Mouse (Mus musculus): Measurements from ENCODE around the gene Pdcd1lg2. TPM values are rescaled to one million over a fixed set of nuclear protein-coding genes. Genes with fewer than 3 reads are reported as not detected.

Gene Pdcd1lg2
- total and polyA plus RNA-seq, 2 experiments, result 0.11 to 0.18 TPM

DNA sequence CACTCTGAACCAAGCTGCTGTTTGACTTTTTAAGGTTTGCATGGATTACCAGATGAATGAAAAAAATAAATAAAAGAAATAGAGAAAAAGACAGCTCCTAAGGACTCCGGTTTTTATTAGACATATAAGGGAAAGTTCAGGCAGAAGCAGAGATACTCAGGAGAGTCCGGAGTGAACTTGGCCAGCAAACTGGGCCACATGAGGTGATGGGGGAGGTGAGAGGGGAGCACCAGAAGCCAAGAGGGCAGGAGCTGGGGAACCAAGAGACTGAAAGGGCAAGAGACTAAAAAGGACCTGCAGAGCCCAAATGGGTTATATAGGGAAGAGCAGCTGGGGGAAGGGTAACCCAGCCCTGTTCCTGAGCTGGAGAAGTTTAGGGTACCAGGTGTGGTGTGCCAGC lies 16.0 kb upstream of the Pdcd1lg2 start:
- 47% methylated on average over 2 of the region's 2 CpGs for WGBS

DNA sequence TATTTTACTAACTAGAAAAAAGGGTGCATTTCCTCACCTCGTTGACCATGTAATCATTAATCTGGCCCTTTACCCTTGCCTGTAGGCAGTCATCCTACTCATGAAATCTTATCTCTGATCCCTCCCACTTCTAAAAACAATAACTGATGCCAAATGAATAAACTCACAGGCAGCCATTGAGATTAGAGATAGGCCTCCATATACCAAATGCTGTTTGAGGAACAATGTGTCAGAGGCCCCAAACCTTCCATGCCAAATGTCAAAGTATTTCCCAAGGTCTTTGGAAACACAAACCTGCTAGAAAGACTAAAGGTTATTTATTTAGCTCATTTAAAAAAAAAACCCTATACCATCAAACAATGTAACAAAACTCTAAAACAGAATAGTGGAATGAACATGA lies 14.4 kb upstream of the Pdcd1lg2 start:
- no peaks in the 10 kb centered on the region for H3K36me3 ChIP-seq (ENCODE audit: control insufficient read depth, insufficient read depth, low read length)
- H3K79me2 ChIP-seq (ENCODE audit: control insufficient read depth, insufficient read depth, low read length), result no peaks in the 10 kb centered on the region
- peak; percentile 87 for DNase-seq (ENCODE audit: extremely low read depth, low read depth, low spot score)
- H3K4me1 ChIP-seq (ENCODE audit: control insufficient read depth, insufficient read depth, low read length), result peaks cover 4% of the 10 kb centered on the region; the same call in 1 of the 2 replicates
- TF ChIP-seq CTCF (IDR thresholded peaks at IDR 0.05; ENCODE audit: low read depth, low read length), result no peak
- no peak for TF ChIP-seq POLR2A (IDR thresholded peaks at IDR 0.05; ENCODE audit: extremely low read depth, insufficient read depth, low read length)
- H3K9ac ChIP-seq (ENCODE audit: low read depth, low read length), result no peak overlapping the region
- no peak overlapping the region for H3K27ac ChIP-seq (replicated peaks; ENCODE audit: insufficient read depth, low read depth, low read length)
- 8% methylated on average over 1 of the region's 1 CpGs for WGBS
- H3K4me3 ChIP-seq (ENCODE audit: insufficient read depth, low read depth, low read length), result no peak overlapping the region
- H3K27me3 ChIP-seq (ENCODE audit: control insufficient read depth, insufficient read depth, low read length), result no peaks in the 10 kb centered on the region

More for the DNA sequence above, 16.0 kb upstream of the Pdcd1lg2 start:
- H3K4me1 ChIP-seq (ENCODE audit: control insufficient read depth, insufficient read depth, low read length), result peaks cover 4% of the 10 kb centered on the region; the same call in 1 of the 2 replicates
- DNase-seq (ENCODE audit: extremely low read depth, low read depth, low spot score), result peak; percentile 57
- H3K79me2 ChIP-seq (ENCODE audit: control insufficient read depth, insufficient read depth, low read length), result no peaks in the 10 kb centered on the region
- no peak overlapping the region for H3K4me3 ChIP-seq (ENCODE audit: insufficient read depth, low read depth, low read length)
- H3K36me3 ChIP-seq (ENCODE audit: control insufficient read depth, insufficient read depth, low read length), result no peaks in the 10 kb centered on the region
- no peaks in the 10 kb centered on the region for H3K27me3 ChIP-seq (ENCODE audit: control insufficient read depth, insufficient read depth, low read length)
- no peak overlapping the region for H3K27ac ChIP-seq (replicated peaks; ENCODE audit: insufficient read depth, low read depth, low read length)
- TF ChIP-seq CTCF (IDR thresholded peaks at IDR 0.05; ENCODE audit: low read depth, low read length) (no peak), POLR2A (IDR thresholded peaks at IDR 0.05; ENCODE audit: extremely low read depth, insufficient read depth, low read length) (no peak)
- H3K9ac ChIP-seq (ENCODE audit: low read depth, low read length), result no peak overlapping the region

DNA sequence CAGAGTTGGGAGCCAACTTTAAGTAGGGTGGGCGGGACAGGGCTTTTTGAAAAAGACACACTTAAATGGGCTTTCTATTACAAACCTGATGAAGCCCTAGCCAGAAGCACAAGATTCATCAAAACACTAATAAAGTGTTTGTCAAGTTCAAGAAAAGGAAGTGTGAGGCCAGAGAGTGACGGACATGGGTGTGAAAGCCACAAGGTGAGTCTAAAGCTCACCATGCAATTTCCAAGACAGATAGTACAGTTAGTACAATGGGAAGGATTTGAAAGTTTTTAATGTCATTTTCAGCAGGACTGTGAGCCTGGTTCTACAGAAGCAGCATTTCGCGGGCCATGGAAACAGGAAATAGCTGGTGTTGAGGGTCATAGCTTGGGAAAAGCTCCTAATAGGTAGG lies 10.9 kb upstream of the Pdcd1lg2 start:
- H3K4me1 ChIP-seq (ENCODE audit: control insufficient read depth, insufficient read depth, low read length), result peaks cover 4% of the 10 kb centered on the region; the same call in 1 of the 2 replicates
- no peak overlapping the region for H3K4me3 ChIP-seq (ENCODE audit: insufficient read depth, low read depth, low read length)
- H3K27ac ChIP-seq (replicated peaks; ENCODE audit: insufficient read depth, low read depth, low read length), result no peak overlapping the region
- no peaks in the 10 kb centered on the region for H3K27me3 ChIP-seq (ENCODE audit: control insufficient read depth, insufficient read depth, low read length)
- H3K9ac ChIP-seq (ENCODE audit: low read depth, low read length), result no peak overlapping the region
- WGBS, result 93% methylated on average over 4 of the region's 4 CpGs
- TF ChIP-seq CTCF (IDR thresholded peaks at IDR 0.05; ENCODE audit: low read depth, low read length) (no peak), POLR2A (IDR thresholded peaks at IDR 0.05; ENCODE audit: extremely low read depth, insufficient read depth, low read length) (no peak)
- no peaks in the 10 kb centered on the region for H3K79me2 ChIP-seq (ENCODE audit: control insufficient read depth, insufficient read depth, low read length)
- no peak for DNase-seq (ENCODE audit: extremely low read depth, low read depth, low spot score)
- no peaks in the 10 kb centered on the region for H3K36me3 ChIP-seq (ENCODE audit: control insufficient read depth, insufficient read depth, low read length)

DNA sequence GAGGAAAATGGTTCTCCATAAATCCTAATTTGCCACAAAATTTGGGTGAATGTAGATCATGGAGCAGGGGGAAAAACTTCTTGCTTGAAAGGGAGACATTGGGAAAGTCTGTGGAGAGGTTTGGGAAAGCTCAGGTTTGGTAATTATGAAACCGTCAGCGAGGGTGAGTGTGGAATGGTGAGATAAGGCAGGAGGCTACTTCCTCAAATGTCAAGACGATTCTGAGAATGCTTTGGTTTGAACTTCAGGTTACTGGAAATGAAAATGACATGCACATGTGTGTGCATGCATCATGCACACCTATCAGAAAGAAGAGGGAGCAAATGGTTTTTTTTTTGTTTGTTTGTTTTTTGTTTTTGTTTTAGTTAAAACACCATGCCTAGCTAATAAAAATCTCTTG lies 10.3 kb upstream of the Pdcd1lg2 start:
- no peak for TF ChIP-seq CTCF (IDR thresholded peaks at IDR 0.05; ENCODE audit: low read depth, low read length)
- TF ChIP-seq POLR2A (IDR thresholded peaks at IDR 0.05; ENCODE audit: extremely low read depth, insufficient read depth, low read length), result no peak
- WGBS, result 80% methylated on average over 3 of the region's 3 CpGs
- no peak overlapping the region for H3K4me3 ChIP-seq (ENCODE audit: insufficient read depth, low read depth, low read length)
- H3K27ac ChIP-seq (replicated peaks; ENCODE audit: insufficient read depth, low read depth, low read length), result no peak overlapping the region
- H3K79me2 ChIP-seq (ENCODE audit: control insufficient read depth, insufficient read depth, low read length), result no peaks in the 10 kb centered on the region
- H3K27me3 ChIP-seq (ENCODE audit: control insufficient read depth, insufficient read depth, low read length), result no peaks in the 10 kb centered on the region
- no peak for DNase-seq (ENCODE audit: extremely low read depth, low read depth, low spot score)
- peaks cover 4% of the 10 kb centered on the region; the same call in 1 of the 2 replicates for H3K4me1 ChIP-seq (ENCODE audit: control insufficient read depth, insufficient read depth, low read length)
- no peak overlapping the region for H3K9ac ChIP-seq (ENCODE audit: low read depth, low read length)
- H3K36me3 ChIP-seq (ENCODE audit: control insufficient read depth, insufficient read depth, low read length), result no peaks in the 10 kb centered on the region

DNA sequence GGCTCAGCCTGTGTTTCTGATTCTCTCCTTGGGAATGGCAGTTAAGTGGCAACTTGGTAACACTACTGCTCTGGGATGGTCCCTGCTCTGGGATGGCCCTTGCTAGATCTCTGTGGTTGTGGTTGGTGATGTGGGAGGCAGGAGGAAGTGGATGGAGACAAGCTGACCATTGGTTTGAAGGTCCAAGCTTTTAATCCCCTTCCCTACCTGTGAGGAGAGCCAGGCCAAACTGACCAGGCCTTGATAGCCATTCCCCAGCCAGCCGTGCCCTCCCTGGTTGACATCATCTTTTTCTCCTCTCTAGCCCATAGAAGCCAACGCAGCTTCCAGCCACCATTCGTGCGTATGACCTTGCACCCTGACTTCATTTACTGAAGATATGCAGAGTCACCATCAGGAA lies 8.1 kb upstream of the Pdcd1lg2 start:
- Histone ChIP-seq H3K27ac (replicated peaks; ENCODE audit: insufficient read depth, low read depth, low read length) (no peak overlapping the region), H3K27me3 (ENCODE audit: control insufficient read depth, insufficient read depth, low read length) (no peaks in the 10 kb centered on the region), H3K36me3 (ENCODE audit: control insufficient read depth, insufficient read depth, low read length) (no peaks in the 10 kb centered on the region), H3K4me3 (ENCODE audit: insufficient read depth, low read depth, low read length) (no peak overlapping the region), H3K79me2 (ENCODE audit: control insufficient read depth, insufficient read depth, low read length) (no peaks in the 10 kb centered on the region), H3K9ac (ENCODE audit: low read depth, low read length) (no peak overlapping the region), H3K4me1 (ENCODE audit: control insufficient read depth, insufficient read depth, low read length) (no peaks in the 10 kb centered on the region; the same call in 1 of the 2 replicates)
- 71% methylated on average over 4 of the region's 4 CpGs for WGBS
- DNase-seq (ENCODE audit: extremely low read depth, low read depth, low spot score), result no peak
- TF ChIP-seq CTCF (IDR thresholded peaks at IDR 0.05; ENCODE audit: low read depth, low read length), result no peak
- TF ChIP-seq POLR2A (IDR thresholded peaks at IDR 0.05; ENCODE audit: extremely low read depth, insufficient read depth, low read length), result no peak

DNA sequence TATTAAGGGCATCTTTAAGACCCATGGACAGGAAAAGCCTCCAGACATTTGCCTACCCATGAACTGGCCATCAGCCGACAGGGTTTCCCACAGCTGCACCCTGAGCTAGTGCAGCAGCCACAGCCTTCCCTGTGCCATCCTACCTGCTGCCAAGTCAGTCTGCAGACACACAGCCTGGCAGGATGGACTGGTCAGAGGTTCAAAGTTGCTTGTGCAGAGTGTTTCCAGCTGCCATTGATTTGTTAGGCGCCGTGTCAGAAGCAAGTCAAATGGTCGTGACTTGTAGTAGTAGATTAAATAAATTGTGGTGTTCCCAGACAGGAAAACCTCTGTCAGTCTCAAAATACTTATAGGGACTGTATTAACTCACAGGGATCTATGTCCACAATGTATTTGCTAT lies 7.5 kb upstream of the Pdcd1lg2 start:
- H3K9ac ChIP-seq (ENCODE audit: low read depth, low read length), result no peak overlapping the region
- no peaks in the 10 kb centered on the region for H3K36me3 ChIP-seq (ENCODE audit: control insufficient read depth, insufficient read depth, low read length)
- no peak overlapping the region for H3K4me3 ChIP-seq (ENCODE audit: insufficient read depth, low read depth, low read length)
- 25% methylated on average over 4 of the region's 4 CpGs for WGBS
- peak; percentile 98 for DNase-seq (ENCODE audit: extremely low read depth, low read depth, low spot score)
- no peaks in the 10 kb centered on the region for H3K79me2 ChIP-seq (ENCODE audit: control insufficient read depth, insufficient read depth, low read length)
- no peaks in the 10 kb centered on the region; the same call in 1 of the 2 replicates for H3K4me1 ChIP-seq (ENCODE audit: control insufficient read depth, insufficient read depth, low read length)
- no peak for TF ChIP-seq POLR2A (IDR thresholded peaks at IDR 0.05; ENCODE audit: extremely low read depth, insufficient read depth, low read length)
- no peak for TF ChIP-seq CTCF (IDR thresholded peaks at IDR 0.05; ENCODE audit: low read depth, low read length)
- H3K27me3 ChIP-seq (ENCODE audit: control insufficient read depth, insufficient read depth, low read length), result no peaks in the 10 kb centered on the region
- H3K27ac ChIP-seq (replicated peaks; ENCODE audit: insufficient read depth, low read depth, low read length), result no peak overlapping the region
